Mouse (Mus musculus) E14TG2a.4 (cell line): Measurements from ENCODE around the gene Gm10837.
A peak's percentile ranks its signal among the peaks of the same experiment; 100 is the strongest.

Experiments
- H3K27me3 ChIP-seq: 2 replicates; pipeline ENCODE4 v1.6.1; 2014; ENCODE audit warnings: low read length, control low read depth; ENCODE audit not compliant: insufficient read depth
- H3K36me3 ChIP-seq: 2 replicates; pipeline ENCODE4 v1.6.1; 2014; ENCODE audit warnings: low read length, control low read depth; ENCODE audit not compliant: insufficient read depth
- H3K4me1 ChIP-seq: replicated peaks from 2 replicates; pipeline ENCODE4 v1.6.1; 2014; ENCODE audit warnings: low read depth, low read length, control low read depth
- H3K4me3 ChIP-seq: replicated peaks from 2 replicates; pipeline ENCODE4 v1.5.1; 2014; ENCODE audit warnings: mild to moderate bottlenecking, low read length
- H3K9me3 ChIP-seq: 2 replicates; pipeline ENCODE4 v1.6.1; 2014; ENCODE audit warnings: low read length, control low read depth
- CTCF ChIP-seq: conservative IDR thresholded peaks from 2 replicates; pipeline ENCODE4 v1.5.1; 2014; ENCODE audit warnings: low read length
- NANOG ChIP-seq: IDR thresholded peaks from 2 replicates; pipeline ENCODE4 v1.6.1; 2014; ENCODE audit warnings: borderline replicate concordance, low read length, mixed read lengths
- POU5F1 ChIP-seq: IDR thresholded peaks from 2 replicates; pipeline ENCODE4 v1.6.1; 2014; ENCODE audit warnings: low read length, borderline replicate concordance

The Gm10837 gene

DNA sequence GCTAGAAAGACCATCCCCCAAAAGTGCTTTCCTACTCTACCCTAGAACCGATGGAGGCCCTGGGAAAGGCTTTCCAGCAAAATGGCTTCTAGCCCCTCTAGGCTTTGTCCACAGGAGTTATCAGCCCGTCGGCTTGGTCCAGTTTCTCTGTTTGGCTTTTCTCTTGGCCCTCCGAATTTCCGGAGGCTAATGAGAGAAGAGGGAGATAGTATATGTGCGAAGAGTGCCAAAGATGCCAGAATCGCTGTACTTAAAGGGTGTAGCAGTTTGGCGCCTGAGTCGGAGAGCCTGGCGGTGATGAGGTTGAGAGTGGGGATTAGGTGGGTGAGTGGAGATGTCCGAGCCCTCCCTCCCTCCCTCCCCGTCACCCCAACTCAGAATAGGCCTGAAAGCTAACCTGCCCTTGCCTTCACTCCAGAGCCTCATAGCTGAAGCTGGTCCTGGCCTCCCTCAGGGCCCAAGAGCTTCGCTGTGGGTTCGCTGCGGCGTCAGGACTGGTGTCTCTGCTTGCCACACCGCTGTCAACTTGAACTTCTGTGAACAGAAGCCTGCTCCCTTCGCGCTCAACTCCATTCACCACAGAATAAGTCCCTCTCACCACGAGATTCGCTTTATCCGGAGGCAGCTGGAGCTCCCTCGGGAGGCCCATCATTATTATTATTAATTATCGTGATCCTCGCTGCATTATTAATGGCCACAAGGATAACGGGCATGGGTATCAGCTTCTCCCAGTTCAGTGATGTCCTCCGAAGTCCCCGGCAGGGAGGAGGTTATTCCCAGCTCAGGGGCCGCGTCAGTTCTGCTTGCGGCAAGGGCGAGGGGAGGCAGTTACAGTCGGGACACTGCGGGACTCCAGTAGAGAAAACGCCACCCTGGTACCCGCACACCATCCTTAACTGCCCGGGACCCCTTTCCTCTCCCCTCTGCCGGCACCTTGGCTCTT, 8.0 kb upstream of the Gm10837 start:
- H3K27me3 ChIP-seq = peaks cover 81% of the 10 kb centered on the region
- no peak for TF ChIP-seq NANOG
- peak overlapping the region; percentile 41 for H3K4me3 ChIP-seq
- H3K36me3 ChIP-seq = peaks cover 30% of the 10 kb centered on the region
- peaks cover 74% of the 10 kb centered on the region for H3K4me1 ChIP-seq
- no peaks in the 10 kb centered on the region for H3K9me3 ChIP-seq

DNA sequence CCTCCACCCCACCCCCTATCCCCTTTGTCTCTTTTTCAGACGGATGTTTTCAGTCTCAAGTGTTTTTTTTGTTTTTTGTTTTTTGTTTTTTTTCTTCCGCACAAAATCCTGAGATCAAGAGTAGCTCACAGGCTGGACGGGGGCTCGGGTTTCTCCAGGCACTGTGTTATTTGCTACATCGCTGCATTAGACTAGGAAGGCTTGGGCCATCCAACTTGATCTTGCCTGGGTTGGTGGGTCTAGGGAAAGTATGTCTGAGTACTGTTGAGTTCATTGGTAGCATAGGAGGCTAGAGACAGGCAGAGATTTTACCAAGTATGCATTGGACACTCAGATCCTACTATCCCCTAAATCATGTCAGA, 7.4 kb upstream of the Gm10837 start:
- peak overlapping the region; percentile 41 for H3K4me3 ChIP-seq
- H3K36me3 ChIP-seq = peaks cover 24% of the 10 kb centered on the region
- H3K27me3 ChIP-seq = peaks cover 79% of the 10 kb centered on the region
- TF ChIP-seq CTCF (no peak), NANOG (no peak)
- H3K4me1 ChIP-seq = peaks cover 68% of the 10 kb centered on the region
- H3K9me3 ChIP-seq = no peaks in the 10 kb centered on the region

DNA sequence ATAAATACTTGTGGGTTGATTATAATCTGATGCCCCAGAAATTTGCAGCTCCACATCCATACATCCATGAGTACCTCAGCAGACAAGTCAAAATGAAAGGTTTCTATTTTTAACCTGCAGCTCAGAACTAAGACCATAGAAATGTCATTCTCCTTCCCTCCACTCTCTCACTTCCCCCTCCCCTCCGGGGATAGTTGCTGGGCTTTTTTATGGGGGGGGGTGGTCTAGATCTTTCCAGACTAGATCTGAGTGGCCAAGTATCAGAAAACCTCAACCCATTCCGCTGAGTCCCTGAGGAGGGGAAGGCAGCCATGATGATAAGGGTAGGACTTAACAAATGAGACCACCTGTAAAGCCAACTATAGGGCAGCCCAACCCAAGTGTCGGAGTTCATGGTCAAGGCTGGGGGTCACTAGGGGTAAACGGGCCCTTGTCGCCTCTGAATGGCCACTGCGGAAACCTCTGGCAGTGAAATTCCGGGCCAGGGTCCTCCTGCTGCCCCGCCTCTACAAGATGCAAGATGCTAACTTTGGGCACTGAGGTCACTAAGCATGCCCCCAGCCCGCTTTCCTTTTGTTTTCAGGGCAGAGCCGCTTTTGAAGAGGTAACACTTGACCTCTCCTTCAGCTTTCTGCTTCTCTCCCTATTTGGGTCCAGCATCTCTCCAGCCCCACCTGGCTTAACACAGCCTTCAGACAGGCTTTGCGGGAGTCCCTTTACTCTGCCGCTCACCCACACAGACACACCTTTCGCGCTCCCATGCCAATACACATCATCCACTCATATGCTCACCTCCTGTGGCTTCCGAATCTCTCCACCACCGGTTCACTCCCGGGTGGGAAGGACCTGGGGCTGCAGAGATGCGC, 6.6 kb upstream of the Gm10837 start:
- H3K4me3 ChIP-seq = 0 out of 2 replicates have a peak overlapping the region, but pooled peaks have one; percentile 1
- H3K36me3 ChIP-seq = peaks cover 16% of the 10 kb centered on the region
- H3K27me3 ChIP-seq = peaks cover 73% of the 10 kb centered on the region
- no peak for TF ChIP-seq NANOG
- no peaks in the 10 kb centered on the region for H3K9me3 ChIP-seq
- peaks cover 60% of the 10 kb centered on the region for H3K4me1 ChIP-seq

DNA sequence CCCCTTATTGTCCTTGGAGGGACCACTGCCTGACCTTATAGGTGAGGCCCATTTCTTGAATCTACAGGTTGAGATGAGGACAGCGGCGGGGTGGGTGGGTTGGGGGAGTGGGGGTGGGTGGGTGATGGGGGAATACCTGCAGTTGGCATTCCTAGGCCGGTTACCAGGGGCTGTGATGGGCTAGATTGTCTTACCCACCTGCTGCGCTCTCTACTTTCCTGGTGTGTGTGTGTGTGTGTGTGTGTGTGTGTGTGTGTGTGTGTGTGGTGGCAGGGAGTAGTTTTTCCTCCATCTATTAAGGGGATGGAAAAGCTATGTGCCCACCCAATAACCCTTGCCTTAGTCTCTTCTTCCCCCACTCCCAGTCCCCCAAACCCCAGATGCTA, 5.9 kb upstream of the Gm10837 start:
- peaks cover 14% of the 10 kb centered on the region for H3K36me3 ChIP-seq
- H3K4me3 ChIP-seq = no peak overlapping the region
- TF ChIP-seq NANOG (no peak), POU5F1 (no peak), CTCF (no peak)
- peaks cover 79% of the 10 kb centered on the region for H3K27me3 ChIP-seq
- no peaks in the 10 kb centered on the region for H3K9me3 ChIP-seq
- H3K4me1 ChIP-seq = peaks cover 59% of the 10 kb centered on the region

DNA sequence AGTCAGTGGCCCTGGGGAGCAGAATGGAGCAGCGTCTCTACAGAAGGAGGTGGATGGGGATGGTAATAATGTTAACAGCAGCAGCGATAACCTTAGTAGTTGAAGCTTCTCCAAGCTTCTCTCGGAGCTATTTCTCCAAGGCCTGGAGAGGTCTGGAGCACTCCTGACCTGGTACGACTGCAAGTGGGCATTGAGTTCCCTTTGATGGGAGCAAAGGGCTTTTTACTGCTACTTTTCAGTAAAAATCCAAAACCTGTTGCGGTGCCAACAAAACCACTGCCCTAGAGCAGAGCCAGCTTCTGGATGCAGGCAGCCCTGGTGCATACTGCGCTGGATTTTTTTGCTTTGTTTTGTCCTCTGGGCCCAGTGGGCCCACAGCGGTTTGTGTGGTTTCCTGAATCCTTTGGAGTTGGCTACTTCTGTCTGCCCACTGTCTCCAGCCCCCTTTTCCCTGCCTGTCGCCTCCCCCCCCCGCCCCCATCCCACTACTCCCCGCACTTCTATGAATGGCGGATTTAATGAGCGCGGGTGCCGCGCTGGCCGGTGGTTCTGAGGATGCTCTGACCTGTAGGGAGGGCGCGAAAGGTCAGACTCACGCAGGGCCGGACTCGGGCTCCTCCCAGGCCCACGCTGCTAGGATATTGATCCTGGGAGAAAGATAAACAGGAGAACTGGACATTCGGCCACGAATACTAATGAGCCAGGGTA, 5.4 kb upstream of the Gm10837 start:
- no peak overlapping the region for H3K4me3 ChIP-seq
- peaks cover 82% of the 10 kb centered on the region for H3K27me3 ChIP-seq
- H3K4me1 ChIP-seq = peaks cover 59% of the 10 kb centered on the region
- TF ChIP-seq POU5F1 (no peak), CTCF (no peak), NANOG (no peak)
- peaks cover 11% of the 10 kb centered on the region for H3K36me3 ChIP-seq
- no peaks in the 10 kb centered on the region for H3K9me3 ChIP-seq

DNA sequence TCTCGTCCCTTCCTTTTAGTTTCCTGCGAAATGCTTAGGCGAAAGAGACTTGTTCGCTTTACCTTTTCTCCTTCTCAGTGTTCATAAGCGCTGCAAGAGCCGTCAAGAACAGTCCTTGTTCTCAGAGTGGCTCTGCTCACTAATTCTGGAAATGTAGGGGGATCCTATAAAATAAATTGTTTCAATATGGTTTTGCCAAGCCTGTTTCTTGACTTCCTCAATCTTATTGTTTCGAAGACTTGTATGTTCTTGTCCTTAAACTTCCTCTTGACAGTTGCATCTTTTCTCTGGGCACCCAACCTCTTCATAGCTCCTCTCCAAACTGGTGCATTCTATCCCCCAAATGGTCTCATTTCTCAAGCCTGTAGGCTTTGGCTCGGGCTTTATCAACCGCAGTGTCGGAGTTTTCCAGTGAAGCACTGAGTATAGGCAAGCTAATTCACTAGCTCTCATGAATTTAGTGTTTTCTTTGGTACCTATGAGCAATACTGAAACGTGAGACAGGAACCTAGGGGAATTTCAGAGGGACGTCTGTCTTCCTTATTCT, 4.7 kb upstream of the Gm10837 start:
- H3K4me3 ChIP-seq = no peak overlapping the region
- H3K9me3 ChIP-seq = no peaks in the 10 kb centered on the region
- H3K27me3 ChIP-seq = peaks cover 85% of the 10 kb centered on the region
- H3K4me1 ChIP-seq = peaks cover 55% of the 10 kb centered on the region
- H3K36me3 ChIP-seq = 0 out of 2 replicates have a peak, but pooled peaks cover 6% of the 10 kb centered on the region
- TF ChIP-seq NANOG (no peak), CTCF (no peak), POU5F1 (no peak)

DNA sequence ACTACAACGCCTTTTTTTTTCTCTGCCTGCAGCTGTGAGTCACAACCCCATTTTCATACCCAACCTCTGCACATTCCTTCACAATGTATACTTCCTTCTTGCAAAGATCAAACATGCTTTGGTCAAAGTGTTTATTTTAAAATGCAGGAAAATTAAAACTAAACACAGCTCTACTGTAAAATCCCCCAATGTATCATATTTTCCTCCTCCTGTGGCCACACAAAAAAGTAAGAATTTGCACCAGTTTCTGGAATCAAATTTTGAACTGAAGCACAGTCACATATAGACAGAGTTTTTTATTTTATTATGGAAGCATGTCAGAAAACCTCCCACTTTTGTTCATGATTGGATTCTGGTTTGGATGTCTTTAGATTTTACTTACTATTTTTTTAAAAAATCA, 3.8 kb upstream of the Gm10837 start:
- H3K4me1 ChIP-seq = peaks cover 52% of the 10 kb centered on the region
- no peaks in the 10 kb centered on the region for H3K36me3 ChIP-seq
- H3K4me3 ChIP-seq = no peak overlapping the region
- no peaks in the 10 kb centered on the region for H3K9me3 ChIP-seq
- H3K27me3 ChIP-seq = peaks cover 86% of the 10 kb centered on the region
- TF ChIP-seq CTCF (no peak), NANOG (no peak), POU5F1 (no peak)

DNA sequence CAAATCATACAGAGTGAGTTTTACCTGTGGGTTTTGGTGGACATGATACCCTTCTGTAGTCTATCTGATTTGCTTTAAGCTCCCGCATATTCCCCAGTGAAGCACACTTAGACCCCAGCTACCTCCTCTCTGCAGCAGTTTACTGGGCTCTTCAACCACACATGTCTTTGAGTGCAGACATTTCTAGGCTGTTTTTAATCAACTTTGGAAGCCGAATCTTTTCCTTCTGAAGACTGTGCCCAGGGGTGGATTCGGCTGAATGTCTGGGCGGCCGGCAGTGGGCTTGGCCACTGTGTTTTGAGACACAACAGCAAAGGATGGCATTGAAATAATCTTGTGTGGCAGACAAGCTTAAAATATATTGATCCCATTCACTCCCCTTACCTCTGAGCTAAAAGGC, 3.0 kb upstream of the Gm10837 start:
- Histone ChIP-seq H3K4me1 (peaks cover 45% of the 10 kb centered on the region), H3K9me3 (no peaks in the 10 kb centered on the region), H3K36me3 (no peaks in the 10 kb centered on the region), H3K4me3 (no peak overlapping the region), H3K27me3 (peaks cover 81% of the 10 kb centered on the region)
- TF ChIP-seq POU5F1 (no peak), NANOG (no peak), CTCF (no peak)
